Mouse (Mus musculus): ENCODE measurements around the gene Skiv2l. TPM values are rescaled to one million over a fixed set of nuclear protein-coding genes. Genes with fewer than 3 reads are reported as not detected.
"Not testable (repeated sequence)": the region's sequence is repeated elsewhere in the genome, so short reads cannot be mapped to it uniquely, and the experiment has no call there.

Skiv2l gene
- polyA plus RNA-seq, 2 experiments = 15.0 to 21.4 TPM

DNA sequence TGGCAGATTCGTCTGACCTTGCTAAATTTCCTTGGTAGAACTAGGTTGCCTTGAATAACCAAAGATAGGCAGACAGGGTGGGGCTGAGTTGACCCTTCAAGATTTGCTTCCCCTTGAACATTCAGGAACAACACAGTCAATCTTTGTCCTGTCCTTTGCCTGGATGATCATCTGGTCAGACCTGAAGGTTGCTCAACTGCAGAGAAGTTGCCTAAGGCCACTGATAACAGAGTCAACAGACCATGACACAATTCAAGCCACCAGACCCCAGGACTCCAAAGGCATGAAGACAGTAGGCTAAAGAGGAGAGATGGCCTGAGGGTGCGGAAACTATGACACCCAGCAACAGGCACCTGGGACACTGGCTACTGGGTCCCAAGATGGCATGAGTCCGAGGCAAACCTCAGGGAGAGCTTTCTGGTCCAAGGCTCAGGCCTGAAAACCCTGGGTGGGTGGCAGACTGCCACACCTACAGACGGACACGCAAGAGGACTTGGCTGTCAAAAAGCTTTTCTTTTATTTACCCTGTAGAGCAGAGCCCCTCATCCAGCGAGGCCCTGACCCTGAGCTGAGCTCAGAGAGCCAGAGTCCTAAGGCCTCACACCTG is 41.3 kb downstream of the Skiv2l start:
- Histone ChIP-seq H3K9ac (replicated peaks) (no peak overlapping the region), H3K4me1 (replicated peaks; ENCODE audit: control insufficient read depth in 2 of 2, insufficient read depth in 2 of 2, low read length in 1 of 2) (peaks cover 0 to 3% of the 10 kb centered on the region in 2 experiments; a peak in 2 of 4 replicates), H3K9me3 (ENCODE audit: control insufficient read depth, low read length) (peaks cover 2% of the 10 kb centered on the region; the same call in 1 of the 2 replicates), H3K4me2 (ENCODE audit: low read depth) (no peak overlapping the region), H3K27me3 (ENCODE audit: control insufficient read depth, insufficient read depth, low read length) (no peaks in the 10 kb centered on the region), H3K27ac (no peak overlapping the region), H3K36me3 (replicated peaks; ENCODE audit: control insufficient read depth, insufficient read depth, low read depth) (no peaks in the 10 kb centered on the region), H3K4me3 (ENCODE audit: insufficient read depth in 1 of 2, low read depth in 2 of 2, low read length in 2 of 2) (no peak overlapping the region)
- TF ChIP-seq CTCF (IDR thresholded peaks at IDR 0.05; ENCODE audit: low read depth) = no peak
- TF ChIP-seq EP300 (IDR thresholded peaks at IDR 0.05; ENCODE audit: low read depth) = no peak
- peak in 2 of 3 experiments; percentile 4 to 13 for DNase-seq (ENCODE audit: low read depth in 3 of 3, low spot score in 3 of 3)
- WGBS (ENCODE audit: insufficient replicate concordance) = 50% methylated on average over 6 of the region's 6 CpGs
- peak; percentile 63 for ATAC-seq (ENCODE audit: insufficient read depth)

DNA sequence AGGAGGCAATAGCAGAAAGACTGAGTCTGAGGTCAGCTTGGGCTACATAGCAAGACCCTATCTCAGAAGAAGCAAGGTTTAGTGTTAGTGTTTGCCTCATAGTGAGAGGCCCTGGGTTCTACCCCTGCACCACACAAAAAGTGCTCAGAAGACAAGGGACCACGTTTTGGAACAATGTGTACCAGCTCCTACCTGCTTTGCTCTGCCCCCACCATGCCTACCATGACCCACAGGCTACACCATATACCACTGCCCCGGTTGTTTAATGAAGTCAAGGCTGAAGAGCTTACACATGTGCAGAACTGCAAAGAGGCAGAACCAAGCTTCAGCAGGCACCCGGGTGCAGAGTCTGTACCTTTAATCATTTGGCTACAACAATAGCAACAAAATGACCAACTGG is 42.8 kb downstream of the Skiv2l start:
- no peak overlapping the region for H3K9ac ChIP-seq (replicated peaks)
- H3K4me2 ChIP-seq (ENCODE audit: low read depth) = no peak overlapping the region
- DNase-seq (ENCODE audit: low read depth in 3 of 3, low spot score in 3 of 3) (no peak), ATAC-seq (ENCODE audit: insufficient read depth) (no peak)
- no peak overlapping the region for H3K4me3 ChIP-seq (ENCODE audit: insufficient read depth in 1 of 2, low read depth in 2 of 2, low read length in 2 of 2)
- no peak for TF ChIP-seq EP300 (IDR thresholded peaks at IDR 0.05; ENCODE audit: low read depth)
- no peak for TF ChIP-seq CTCF (IDR thresholded peaks at IDR 0.05; ENCODE audit: low read depth)
- H3K9me3 ChIP-seq (ENCODE audit: control insufficient read depth, low read length) = peaks cover 2% of the 10 kb centered on the region; the same call in 1 of the 2 replicates
- WGBS (ENCODE audit: insufficient replicate concordance) = 41% methylated on average over 3 of the region's 3 CpGs
- no peak overlapping the region for H3K27ac ChIP-seq
- H3K27me3 ChIP-seq (ENCODE audit: control insufficient read depth, insufficient read depth, low read length) = no peaks in the 10 kb centered on the region
- H3K36me3 ChIP-seq (replicated peaks; ENCODE audit: control insufficient read depth, insufficient read depth, low read depth) = no peaks in the 10 kb centered on the region
- peaks cover 0 to 3% of the 10 kb centered on the region in 2 experiments; a peak in 2 of 4 replicates for H3K4me1 ChIP-seq (replicated peaks; ENCODE audit: control insufficient read depth in 2 of 2, insufficient read depth in 2 of 2, low read length in 1 of 2)

DNA sequence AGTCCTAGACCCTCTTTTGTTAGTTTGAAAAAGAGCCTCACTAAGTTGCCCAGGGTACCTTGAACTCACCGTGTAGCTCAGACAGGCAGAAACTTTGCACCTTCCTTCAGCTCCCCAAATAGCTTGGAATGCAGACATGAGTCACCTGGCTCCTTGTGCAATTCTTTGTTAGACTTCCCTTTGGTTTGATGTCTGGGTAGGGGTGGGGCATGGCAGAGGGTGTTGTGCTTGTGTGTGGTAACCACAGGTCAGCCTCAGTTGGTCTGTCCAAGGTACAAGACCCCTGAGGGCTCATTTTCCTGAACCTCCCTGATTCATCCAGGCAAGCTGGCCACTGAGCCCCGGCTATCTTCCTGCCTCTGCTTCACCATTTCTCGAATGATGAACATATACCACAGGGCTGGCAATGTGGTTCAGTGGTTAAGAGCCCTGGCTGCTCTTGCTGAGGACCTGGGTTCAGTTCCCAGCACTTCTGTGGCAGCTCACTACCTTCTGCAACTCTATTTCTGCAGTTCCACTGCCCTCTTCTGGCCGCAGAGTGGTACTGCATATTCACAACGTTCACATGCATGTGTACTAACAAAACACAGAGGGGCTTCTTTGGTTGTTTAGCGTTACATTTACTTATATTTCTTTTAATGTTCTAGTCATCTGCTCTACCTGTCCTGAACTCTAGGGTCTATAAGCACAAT is 45.0 kb downstream of the Skiv2l start:
- no peak for ATAC-seq (ENCODE audit: insufficient read depth)
- H3K4me3 ChIP-seq (ENCODE audit: insufficient read depth in 1 of 2, low read depth in 2 of 2, low read length in 2 of 2) = no peak overlapping the region
- H3K4me1 ChIP-seq (replicated peaks; ENCODE audit: control insufficient read depth in 2 of 2, insufficient read depth in 2 of 2, low read length in 1 of 2) = peaks cover 0 to 3% of the 10 kb centered on the region in 2 experiments; a peak in 2 of 4 replicates
- WGBS (ENCODE audit: insufficient replicate concordance) = 62% methylated on average over 6 of the region's 6 CpGs
- TF ChIP-seq EP300 (IDR thresholded peaks at IDR 0.05; ENCODE audit: low read depth) (no peak), CTCF (IDR thresholded peaks at IDR 0.05; ENCODE audit: low read depth) (peak; percentile 70)
- H3K27ac ChIP-seq = no peak overlapping the region
- H3K9me3 ChIP-seq (ENCODE audit: control insufficient read depth, low read length) = peaks cover 2% of the 10 kb centered on the region; the same call in 1 of the 2 replicates
- no peaks in the 10 kb centered on the region for H3K27me3 ChIP-seq (ENCODE audit: control insufficient read depth, insufficient read depth, low read length)
- no peak overlapping the region for H3K9ac ChIP-seq (replicated peaks)
- no peaks in the 10 kb centered on the region for H3K36me3 ChIP-seq (replicated peaks; ENCODE audit: control insufficient read depth, insufficient read depth, low read depth)
- no peak overlapping the region for H3K4me2 ChIP-seq (ENCODE audit: low read depth)
- DNase-seq (ENCODE audit: low read depth in 3 of 3, low spot score in 3 of 3) = no peak

DNA sequence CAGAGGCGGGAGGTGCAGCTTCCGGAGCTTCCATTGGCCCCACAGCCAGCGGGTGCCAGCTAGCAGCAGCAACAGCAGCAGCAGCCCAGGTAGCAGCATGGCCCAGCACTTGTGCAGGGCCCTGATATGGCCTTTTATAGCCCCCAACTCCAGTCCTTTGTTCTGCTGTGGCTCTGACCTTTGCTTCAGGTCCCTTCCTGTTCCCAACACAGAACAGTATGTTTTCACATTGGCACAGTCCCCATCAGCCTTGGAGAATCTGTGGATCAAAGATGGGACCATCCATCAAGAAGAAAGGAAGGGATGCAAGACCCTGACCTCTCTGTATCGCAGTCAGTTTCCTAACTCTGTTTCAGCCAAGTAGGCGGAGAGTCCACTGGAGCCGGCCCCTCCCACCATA is 45.7 kb downstream of the Skiv2l start, which contains the start of gene Cyp21a1:
TSS of gene Cyp21a1 (minus strand) at position 261 of the 400 bp plus-strand sequence.
- H3K27ac ChIP-seq; ATAC-seq (ENCODE audit: insufficient read depth); DNase-seq (ENCODE audit: low read depth in 3 of 3, low spot score in 3 of 3); H3K27me3 ChIP-seq (ENCODE audit: control insufficient read depth, insufficient read depth, low read length); H3K4me3 ChIP-seq (ENCODE audit: insufficient read depth in 1 of 2, low read depth in 2 of 2, low read length in 2 of 2); H3K4me2 ChIP-seq (ENCODE audit: low read depth); H3K9me3 ChIP-seq (ENCODE audit: control insufficient read depth, low read length); H3K4me1 ChIP-seq (replicated peaks; ENCODE audit: control insufficient read depth in 2 of 2, insufficient read depth in 2 of 2, low read length in 1 of 2); H3K36me3 ChIP-seq (replicated peaks; ENCODE audit: control insufficient read depth, insufficient read depth, low read depth); H3K9ac ChIP-seq (replicated peaks): not testable (repeated sequence)
- WGBS (ENCODE audit: insufficient replicate concordance) = 55% methylated on average over 3 of the region's 6 CpGs

DNA sequence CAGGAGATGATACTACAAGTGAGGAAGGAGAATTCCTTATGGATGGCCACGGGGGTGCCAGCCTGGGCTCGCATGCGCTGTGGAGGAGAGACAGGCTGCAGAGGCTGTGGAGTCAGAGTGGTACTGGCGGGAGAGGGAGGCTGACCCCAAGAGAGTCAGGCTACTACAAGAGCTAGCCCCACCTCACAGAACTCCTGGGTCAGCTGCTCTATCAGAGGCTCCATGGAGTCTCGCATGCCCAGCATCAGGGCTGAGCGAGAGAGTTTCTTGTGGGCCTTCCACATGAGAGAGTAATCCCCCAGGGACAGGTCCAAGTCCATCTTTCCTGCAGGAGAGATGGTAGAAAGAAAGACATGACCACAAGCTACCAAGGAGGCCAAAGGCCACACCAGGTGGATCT is 46.6 kb downstream of the Skiv2l start:
- not testable (repeated sequence) for H3K4me3 ChIP-seq (ENCODE audit: insufficient read depth in 1 of 2, low read depth in 2 of 2, low read length in 2 of 2); H3K9ac ChIP-seq (replicated peaks); ATAC-seq (ENCODE audit: insufficient read depth); H3K4me2 ChIP-seq (ENCODE audit: low read depth); H3K4me1 ChIP-seq (replicated peaks; ENCODE audit: control insufficient read depth in 2 of 2, insufficient read depth in 2 of 2, low read length in 1 of 2); H3K9me3 ChIP-seq (ENCODE audit: control insufficient read depth, low read length); H3K27me3 ChIP-seq (ENCODE audit: control insufficient read depth, insufficient read depth, low read length); H3K36me3 ChIP-seq (replicated peaks; ENCODE audit: control insufficient read depth, insufficient read depth, low read depth); H3K27ac ChIP-seq; DNase-seq (ENCODE audit: low read depth in 3 of 3, low spot score in 3 of 3)
- WGBS (ENCODE audit: insufficient replicate concordance) = 69% methylated on average over 6 of the region's 6 CpGs

DNA sequence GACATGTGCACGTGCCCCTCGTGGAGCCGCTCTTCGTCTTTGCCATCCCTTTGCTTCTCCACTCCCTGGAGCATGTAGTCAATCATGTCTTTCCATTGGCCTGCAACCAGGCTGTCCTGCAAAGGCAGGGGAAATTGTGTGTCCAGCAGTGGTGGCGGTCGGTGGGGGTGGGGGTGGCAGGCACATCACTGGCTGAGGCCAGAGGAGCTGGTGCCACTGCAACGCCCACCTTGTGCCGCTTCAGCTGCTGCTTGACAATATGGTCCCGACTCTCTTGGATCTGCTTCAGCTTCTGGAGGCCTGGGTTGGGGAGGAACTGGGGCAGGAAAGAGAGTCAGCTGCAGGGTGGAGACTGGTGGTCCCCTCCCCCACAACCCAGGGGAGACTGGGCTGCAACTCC is 47.3 kb downstream of the Skiv2l start:
- H3K4me1 ChIP-seq (replicated peaks; ENCODE audit: control insufficient read depth in 2 of 2, insufficient read depth in 2 of 2, low read length in 1 of 2); H3K4me3 ChIP-seq (ENCODE audit: insufficient read depth in 1 of 2, low read depth in 2 of 2, low read length in 2 of 2); ATAC-seq (ENCODE audit: insufficient read depth); DNase-seq (ENCODE audit: low read depth in 3 of 3, low spot score in 3 of 3); H3K9me3 ChIP-seq (ENCODE audit: control insufficient read depth, low read length); H3K4me2 ChIP-seq (ENCODE audit: low read depth); H3K27ac ChIP-seq; H3K27me3 ChIP-seq (ENCODE audit: control insufficient read depth, insufficient read depth, low read length); H3K9ac ChIP-seq (replicated peaks); H3K36me3 ChIP-seq (replicated peaks; ENCODE audit: control insufficient read depth, insufficient read depth, low read depth): not testable (repeated sequence)
- WGBS (ENCODE audit: insufficient replicate concordance) = 73% methylated on average over 9 of the region's 9 CpGs

DNA sequence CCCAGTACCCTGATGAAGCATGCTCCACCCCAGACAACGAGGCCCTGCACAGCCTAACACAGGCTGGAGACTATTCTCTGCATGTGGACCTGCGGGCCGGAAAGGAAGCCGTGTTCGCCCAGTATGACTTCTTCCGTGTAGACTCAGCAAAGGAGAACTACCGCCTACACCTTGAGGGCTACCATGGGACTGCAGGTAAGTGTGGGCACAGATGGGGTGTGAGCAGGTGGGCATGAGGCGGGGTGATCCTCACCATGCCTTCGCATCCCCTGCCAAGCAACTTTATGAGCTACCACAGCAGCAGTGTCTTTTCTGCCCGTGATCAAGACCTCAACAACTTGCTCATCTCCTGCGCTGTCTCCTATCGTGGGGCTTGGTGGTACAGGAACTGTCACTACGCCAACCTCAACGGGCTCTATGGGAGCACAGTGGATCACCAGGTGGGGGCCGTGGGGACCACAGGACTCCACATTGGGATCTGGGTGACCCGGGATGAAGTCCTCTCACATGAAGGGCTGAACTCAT is 49.2 kb downstream of the Skiv2l start:
- WGBS (ENCODE audit: insufficient replicate concordance) = 77% methylated on average over 16 of the region's 16 CpGs
- not testable (repeated sequence) for DNase-seq (ENCODE audit: low read depth in 3 of 3, low spot score in 3 of 3); H3K4me2 ChIP-seq (ENCODE audit: low read depth); H3K9ac ChIP-seq (replicated peaks); H3K4me1 ChIP-seq (replicated peaks; ENCODE audit: control insufficient read depth in 2 of 2, insufficient read depth in 2 of 2, low read length in 1 of 2); H3K27me3 ChIP-seq (ENCODE audit: control insufficient read depth, insufficient read depth, low read length); ATAC-seq (ENCODE audit: insufficient read depth); H3K4me3 ChIP-seq (ENCODE audit: insufficient read depth in 1 of 2, low read depth in 2 of 2, low read length in 2 of 2); H3K27ac ChIP-seq; H3K9me3 ChIP-seq (ENCODE audit: control insufficient read depth, low read length); H3K36me3 ChIP-seq (replicated peaks; ENCODE audit: control insufficient read depth, insufficient read depth, low read depth)
